Mouse (Mus musculus) neural tube, embryonic 14.5 days (tissue): ENCODE data around the gene Ddx20. TPM values are rescaled to one million over a fixed set of nuclear protein-coding genes. Genes with fewer than 3 reads are reported as not detected.

Experiments
- ATAC-seq: fragments of 200-750 bp; cut with Nextera tagmentation; 2 replicates; pipeline ENCODE4 v1.8.0; 2017; ENCODE audit warnings: low read depth, mild to moderate bottlenecking, moderate TSS enrichment, moderate library complexity
- H3K27ac ChIP-seq: fragments of 300-500 bp; sonication (generic); 2 replicates; pipeline ENCODE4 v1.5.1; 2014; ENCODE audit warnings: low read depth, mild to moderate bottlenecking, control low read depth, low read length, moderate library complexity, mixed read lengths
- H3K27me3 ChIP-seq: fragments of 300-500 bp; sonication (generic); 2 replicates; pipeline ENCODE4 v1.6.1; 2014; ENCODE audit warnings: low read length; ENCODE audit not compliant: control insufficient read depth, insufficient read depth
- H3K36me3 ChIP-seq: fragments of 300-500 bp; sonication (generic); 2 replicates; pipeline ENCODE4 v1.6.1; 2014; ENCODE audit warnings: low read length, mixed read lengths; ENCODE audit not compliant: control insufficient read depth, insufficient read depth
- H3K4me1 ChIP-seq: fragments of 300-500 bp; sonication (generic); 2 replicates; pipeline ENCODE4 v1.6.1; 2014; ENCODE audit warnings: low read length; ENCODE audit not compliant: control insufficient read depth, insufficient read depth
- H3K4me2 ChIP-seq: fragments of 300-500 bp; sonication (generic); 2 replicates; pipeline ENCODE4 v1.6.1; 2014; ENCODE audit warnings: mild to moderate bottlenecking, low read depth, low read length, control low read depth
- H3K4me3 ChIP-seq: fragments of 300-500 bp; sonication (generic); 2 replicates; pipeline ENCODE4 v1.5.1; 2014; ENCODE audit warnings: low read depth, low read length, control low read depth, mixed read lengths
- H3K9ac ChIP-seq: fragments of 300-500 bp; sonication (generic); replicated peaks from 2 replicates; pipeline ENCODE4 v1.6.1; 2014; ENCODE audit warnings: low read depth, mild to moderate bottlenecking, control low read depth, low read length, mixed read lengths
- H3K9me3 ChIP-seq: fragments of 300-500 bp; sonication (generic); 2 replicates; pipeline ENCODE4 v1.6.1; 2016; ENCODE audit warnings: low read length; ENCODE audit not compliant: control insufficient read depth
- WGBS: fragments of 180-500 bp; shearing (Covaris S2); extraction: QIAGEN DNeasy Blood & Tissue Kit; methylation state at CpG from one replicate; pipeline ENCODE4 v1.1.7; 2014; 5-methylcytosine and 5-hydroxymethylcytosine counted together
- polyA plus RNA-seq: library from polyadenylated mRNA; unstranded; fragments of >200 nt; fragmentation: Nextera tagmentation; extraction: Ambion mirVana; gene quantifications from 2 replicates; pipeline ENCODE4 v1.2.1, GENCODE M21; 2014

Gene Ddx20
- polyA plus RNA-seq, 1 experiment from 2014 or later, result 22.2 TPM

- no peak for ATAC-seq
- Histone ChIP-seq H3K4me1 (peaks cover 8% of the 10 kb centered on the region), H3K9ac (no peak overlapping the region), H3K27me3 (no peaks in the 10 kb centered on the region; the same call in 1 of the 2 replicates), H3K4me3 (no peak overlapping the region), H3K27ac (no peak overlapping the region), H3K9me3 (no peaks in the 10 kb centered on the region), H3K36me3 (0 out of 2 replicates have a peak, but pooled peaks cover 6% of the 10 kb centered on the region), H3K4me2 (no peak overlapping the region)
- 92% methylated on average over 2 of the region's 2 CpGs for WGBS
These were observed 1.2 kb upstream of the Ddx20 start for GRCm38 (mm10) chr3:105688536-105688935.

- Histone ChIP-seq H3K27ac (peak overlapping the region; percentile 81), H3K27me3 (no peaks in the 10 kb centered on the region; the same call in 1 of the 2 replicates), H3K4me2 (peak overlapping the region; percentile 82), H3K9me3 (no peaks in the 10 kb centered on the region), H3K4me1 (peaks cover 8% of the 10 kb centered on the region), H3K36me3 (peaks cover 10% of the 10 kb centered on the region; the same call in 1 of the 2 replicates), H3K4me3 (peak overlapping the region; percentile 90), H3K9ac (peak overlapping the region; percentile 86)
- 9% methylated on average over 59 of the region's 60 CpGs for WGBS
- peak; percentile 82 for ATAC-seq
These were observed 715 bp downstream of the Ddx20 start for GRCm38 (mm10) chr3:105686394-105687323.

GRCm38 (mm10) chr3:105680346-105680745 lies 7.0 kb downstream of the Ddx20 start:
- ATAC-seq, result no peak
- no peaks in the 10 kb centered on the region for H3K9me3 ChIP-seq
- no peak overlapping the region for H3K4me2 ChIP-seq
- H3K27ac ChIP-seq, result no peak overlapping the region
- H3K4me1 ChIP-seq, result no peaks in the 10 kb centered on the region
- H3K4me3 ChIP-seq, result no peak overlapping the region
- peaks cover 27% of the 10 kb centered on the region; the same call in 1 of the 2 replicates for H3K36me3 ChIP-seq
- 89% methylated on average over 7 of the region's 7 CpGs for WGBS
- H3K9ac ChIP-seq, result no peak overlapping the region
- H3K27me3 ChIP-seq, result no peaks in the 10 kb centered on the region

- Histone ChIP-seq H3K36me3 (peaks cover 12% of the 10 kb centered on the region; the same call in 1 of the 2 replicates), H3K27me3 (no peaks in the 10 kb centered on the region), H3K4me3 (no peak overlapping the region), H3K4me1 (no peaks in the 10 kb centered on the region), H3K4me2 (no peak overlapping the region), H3K9me3 (no peaks in the 10 kb centered on the region), H3K9ac (no peak overlapping the region), H3K27ac (no peak overlapping the region)
- WGBS, result 61% methylated on average over 2 of the region's 2 CpGs
- ATAC-seq, result no peak
These were observed 11.4 kb downstream of the Ddx20 start for GRCm38 (mm10) chr3:105675932-105676331.

- Histone ChIP-seq H3K4me1 (no peaks in the 10 kb centered on the region), H3K27ac (no peak overlapping the region), H3K4me2 (no peak overlapping the region), H3K9me3 (no peaks in the 10 kb centered on the region), H3K9ac (no peak overlapping the region), H3K36me3 (peaks cover 8% of the 10 kb centered on the region; the same call in 1 of the 2 replicates), H3K27me3 (no peaks in the 10 kb centered on the region), H3K4me3 (no peak overlapping the region)
- WGBS, result 26% methylated on average over 7 of the region's 7 CpGs
- ATAC-seq, result peak; percentile 89
These were observed 12.7 kb downstream of the Ddx20 start for GRCm38 (mm10) chr3:105674595-105675218.

GRCm38 (mm10) chr3:105670801-105671200 lies 16.6 kb downstream of the Ddx20 start:
- Histone ChIP-seq H3K4me3 (no peak overlapping the region), H3K4me1 (no peaks in the 10 kb centered on the region), H3K4me2 (no peak overlapping the region), H3K9me3 (no peaks in the 10 kb centered on the region), H3K27me3 (no peaks in the 10 kb centered on the region), H3K9ac (no peak overlapping the region), H3K36me3 (no peaks in the 10 kb centered on the region), H3K27ac (no peak overlapping the region)
- 70% methylated on average over 1 of the region's 1 CpGs for WGBS
- ATAC-seq, result no peak

GRCm38 (mm10) chr3:105669776-105670175 lies 17.6 kb downstream of the Ddx20 start:
- H3K9me3 ChIP-seq, result no peaks in the 10 kb centered on the region
- 80% methylated on average over 3 of the region's 3 CpGs for WGBS

GRCm38 (mm10) chr3:105668161-105668560 lies 19.2 kb downstream of the Ddx20 start:
- WGBS, result 55% methylated on average over 9 of the region's 9 CpGs
- Histone ChIP-seq H3K4me3 (no peak overlapping the region), H3K9ac (no peak overlapping the region), H3K27ac (no peak overlapping the region), H3K36me3 (no peaks in the 10 kb centered on the region), H3K9me3 (no peaks in the 10 kb centered on the region), H3K27me3 (no peaks in the 10 kb centered on the region), H3K4me1 (no peaks in the 10 kb centered on the region), H3K4me2 (no peak overlapping the region)
- no peak for ATAC-seq

More at GRCm38 (mm10) chr3:105669776-105670175, 17.6 kb downstream of the Ddx20 start:
- Histone ChIP-seq H3K9ac (no peak overlapping the region), H3K4me3 (no peak overlapping the region), H3K4me2 (no peak overlapping the region), H3K36me3 (no peaks in the 10 kb centered on the region), H3K4me1 (no peaks in the 10 kb centered on the region), H3K27me3 (no peaks in the 10 kb centered on the region), H3K27ac (no peak overlapping the region)
- no peak for ATAC-seq
